Comparison of ENCODE assay signal across 9 mouse cellular contexts in genomic region chr16:10873654-10874053, GRCm38 (mm10). TPM values are rescaled to one million over a fixed set of nuclear protein-coding genes. Genes with fewer than 3 reads are reported as not detected.
A peak's percentile ranks its signal among the peaks of the same experiment; 100 is the strongest.
DNase-seq lines count a peak whose midpoint lies in the region; ATAC-seq lines count a peak whose summit lies in the region.
"Had no signal": no experiment of that assay in that cellular context is flagged by ENCODE, and none has a peak within 500 bp of the region (broad histone marks: within the 10 kb centered on the region; RNA-seq: fewer than 3 reads in every experiment).

No protein-coding gene starts in this region.

- no peak overlapping the region for H3K27ac ChIP-seq in heart, embryonic 12.5 days (ENCODE audit: poor library complexity, severe bottlenecking)
- no peak overlapping the region for H3K27ac ChIP-seq in limb, embryonic 10.5 days
- no peak overlapping the region for H3K27ac ChIP-seq in midbrain, embryonic 15.5 days

- no peak overlapping the region for H3K9ac ChIP-seq in heart, embryonic 12.5 days
- H3K9ac ChIP-seq in midbrain, embryonic 15.5 days: no peak overlapping the region

- peaks cover 43% of the 10 kb centered on the region for H3K4me1 ChIP-seq in heart, embryonic 12.5 days (replicated peaks)
- peaks cover 4% of the 10 kb centered on the region; the same call in 1 of the 2 replicates for H3K4me1 ChIP-seq in limb, embryonic 10.5 days
- H3K4me1 ChIP-seq in midbrain, embryonic 15.5 days: 0 out of 2 replicates have a peak, but pooled peaks cover 3% of the 10 kb centered on the region

- peak; percentile 75 to 94 for DNase-seq in heart, adult 18-20 months
- DNase-seq in embryo, embryonic 10.5 days (ENCODE audit: low spot score): peak; percentile 94
- peak; percentile 62 for DNase-seq in gastrocnemius, postnatal 25 days
- peak; percentile 84 for DNase-seq in kidney, adult 18-20 months
- DNase-seq in limb, embryonic 10.5 days (ENCODE audit: low spot score): peak; percentile 92
- DNase-seq in spleen, adult 12 weeks (ENCODE audit: low spot score): peak; percentile 69

- peaks cover 23% of the 10 kb centered on the region; the same call in 1 of the 2 replicates for H3K27me3 ChIP-seq in heart, embryonic 12.5 days (replicated peaks)
- no peaks in the 10 kb centered on the region for H3K27me3 ChIP-seq in limb, embryonic 10.5 days (ENCODE audit: low read depth, poor library complexity, severe bottlenecking)
- H3K27me3 ChIP-seq in midbrain, embryonic 15.5 days (replicated peaks): no peaks in the 10 kb centered on the region
- H3K27me3 ChIP-seq: Patski had no signal

- H3K4me2 ChIP-seq in heart, embryonic 12.5 days: no peak overlapping the region
- H3K4me2 ChIP-seq in midbrain, embryonic 15.5 days: no peak overlapping the region

- no peaks in the 10 kb centered on the region for H3K36me3 ChIP-seq in heart, embryonic 12.5 days
- H3K36me3 ChIP-seq in limb, embryonic 10.5 days: no peaks in the 10 kb centered on the region
- no peaks in the 10 kb centered on the region for H3K36me3 ChIP-seq in midbrain, embryonic 15.5 days (replicated peaks)

- 7% methylated on average over 5 of the region's 5 CpGs for WGBS in heart, embryonic 12.5 days
- WGBS in limb, embryonic 10.5 days: 9% methylated on average over 5 of the region's 5 CpGs
- WGBS in midbrain, embryonic 15.5 days: 3% methylated on average over 5 of the region's 5 CpGs

- no peak overlapping the region for H3K4me3 ChIP-seq in heart, embryonic 12.5 days
- no peak overlapping the region for H3K4me3 ChIP-seq in limb, embryonic 10.5 days
- no peak overlapping the region for H3K4me3 ChIP-seq in midbrain, embryonic 15.5 days

- no peak for ATAC-seq in heart, embryonic 12.5 days (ENCODE audit: insufficient number of reproducible peaks, low FRiP score)
- peak; percentile 71 for ATAC-seq in midbrain, embryonic 15.5 days (replicated peaks)
- ATAC-seq: Patski had no signal

- no peaks in the 10 kb centered on the region for H3K9me3 ChIP-seq in heart, embryonic 12.5 days (replicated peaks)
- H3K9me3 ChIP-seq in limb, embryonic 10.5 days (replicated peaks): no peaks in the 10 kb centered on the region
- H3K9me3 ChIP-seq in midbrain, embryonic 15.5 days: no peaks in the 10 kb centered on the region

RNA-seq across cellular contexts. Expression of gene Rmi2, which starts 38.8 kb away (rescaled TPM):
- under 1 TPM; 0.27 to 0.33 TPM for total RNA-seq in heart, adult 18-20 months (2021)
- 3.9 and 5.0 TPM in 2 replicates for polyA plus RNA-seq in heart, embryonic 12.5 days (2016; fragmentation: Nextera tagmentation; extraction: Ambion mirVana)
- total RNA-seq in gastrocnemius, postnatal 25 days (2021): 1 to 10 TPM; 2.8 to 3.5 TPM
- 4.2 and 4.8 TPM in 2 replicates for polyA plus RNA-seq in limb, embryonic 10.5 days (2016; fragmentation: Nextera tagmentation; extraction: Ambion mirVana)
- 0.31 and 0.46 TPM in 2 replicates for polyA plus RNA-seq in midbrain, embryonic 15.5 days (2015; fragmentation: Nextera tagmentation; extraction: Ambion mirVana)
